Mouse (Mus musculus): ENCODE measurements around the gene Wnt3. TPM values are rescaled to one million over a fixed set of nuclear protein-coding genes. Genes with fewer than 3 reads are reported as not detected.
"Not testable (repeated sequence)": the region's sequence is repeated elsewhere in the genome, so short reads cannot be mapped to it uniquely, and the experiment has no call there.

Gene Wnt3
- 1 to 10 TPM; 1.2 to 2.0 TPM for total RNA-seq (2021)
- long read RNA-seq, partial matches to known transcripts: 1 of 3 reads
- long read RNA-seq, other reads (novel, unspliced or antisense): 1 of 3 reads

DNA sequence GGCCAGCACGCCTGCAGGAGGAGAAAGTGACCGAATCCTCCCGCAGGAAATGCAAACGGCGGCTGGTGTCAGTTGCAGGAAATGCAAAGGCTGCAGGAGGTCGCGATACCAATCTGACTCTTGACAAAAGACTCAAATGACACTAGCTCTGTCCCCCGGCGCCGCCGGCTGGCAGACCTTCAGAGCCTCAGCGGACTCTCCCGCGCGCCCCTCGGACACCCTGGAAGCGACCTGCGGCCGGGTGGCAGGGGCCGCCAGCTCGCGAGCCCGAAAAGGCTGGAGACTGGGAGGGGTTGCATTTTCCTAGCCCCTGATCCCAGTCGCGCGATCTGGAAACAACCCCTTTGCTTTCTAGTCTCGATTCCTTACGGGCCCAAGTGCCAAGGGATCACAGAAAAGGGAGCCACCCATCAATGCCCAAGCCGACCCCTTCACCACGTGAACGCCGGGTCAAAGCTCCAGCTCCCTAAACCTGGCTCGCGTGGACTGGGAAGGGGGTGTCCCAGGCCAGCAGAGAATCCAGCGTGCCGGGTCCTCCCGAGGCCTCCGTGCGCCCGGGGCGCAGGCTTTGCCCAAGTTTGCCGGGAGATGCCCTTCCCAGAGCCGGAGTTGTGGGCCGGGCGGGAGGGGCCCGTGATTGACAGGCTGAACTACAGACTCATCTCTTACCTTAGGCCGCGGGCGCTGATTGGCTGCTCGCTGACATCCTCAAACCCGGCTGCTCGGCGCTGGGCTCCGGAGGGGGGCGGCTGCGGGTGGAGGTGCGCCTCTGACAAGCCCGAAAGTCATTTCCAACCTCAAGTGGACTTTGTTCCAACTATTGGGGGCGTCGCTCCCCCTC lies at the start of gene Wnt3:
TSS of gene Wnt3 (plus strand) at position 764 of the 841 bp plus-strand sequence.
- DNase-seq (ENCODE audit: low spot score in 2 of 2): no peak

DNA sequence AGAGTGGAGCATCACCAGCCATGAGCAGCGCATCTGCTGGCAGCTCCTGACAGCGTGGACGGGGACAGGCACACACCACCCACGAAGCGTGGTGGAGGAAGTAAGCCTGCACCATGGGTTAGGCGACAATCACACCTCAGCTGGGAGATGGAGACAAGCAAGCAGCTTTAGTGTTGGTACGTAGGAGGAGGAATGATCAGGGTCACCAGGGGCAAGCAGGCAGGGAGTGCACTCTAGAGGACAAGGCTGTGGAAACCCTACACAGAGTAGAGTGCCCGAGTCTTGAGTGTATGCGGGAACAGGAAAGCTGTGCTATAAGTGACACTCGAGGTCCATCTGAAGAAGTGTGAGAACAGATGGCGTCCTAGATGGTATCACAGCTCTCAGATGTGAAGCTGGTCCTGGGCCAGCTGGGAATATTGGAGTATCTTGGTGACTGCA lies 49.6 kb upstream of the Wnt3 start:
- peak in 1 of 2 experiments; percentile 13 for DNase-seq (ENCODE audit: low spot score in 2 of 2)

DNA sequence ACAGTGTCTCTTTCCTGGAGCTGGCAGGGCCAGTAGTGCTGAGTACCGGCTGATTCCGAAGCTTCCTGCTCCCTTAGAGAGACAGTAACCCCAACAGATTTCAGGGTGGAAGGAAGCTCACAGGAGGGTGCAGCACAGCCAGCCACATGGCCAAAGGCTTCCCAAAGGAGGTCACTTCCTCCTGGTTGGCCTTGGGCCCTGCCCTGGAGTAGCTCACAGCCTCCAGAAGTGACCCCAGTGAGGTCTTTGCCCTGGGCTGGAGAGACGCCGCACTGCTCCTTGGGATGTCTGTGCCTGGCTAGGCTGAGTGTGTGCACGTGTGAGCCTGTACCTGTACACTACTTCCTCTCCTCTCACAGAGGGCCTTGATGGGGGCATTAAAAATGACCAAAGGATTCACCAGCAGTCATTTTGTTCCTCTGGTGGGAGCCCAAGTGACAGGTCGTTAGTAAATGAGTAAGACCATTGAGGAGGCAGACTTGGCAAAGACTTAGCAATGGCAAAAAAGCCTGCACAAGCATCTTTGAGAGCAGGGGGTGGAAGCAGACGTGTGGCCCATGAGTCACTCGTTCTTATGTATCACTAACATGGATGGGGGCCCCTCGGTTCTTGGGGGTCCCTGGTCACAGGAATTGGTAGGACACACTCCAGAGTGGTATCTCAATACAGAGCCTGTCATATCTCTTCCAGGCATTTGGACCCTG lies 44.5 kb upstream of the Wnt3 start:
- DNase-seq (ENCODE audit: low spot score in 2 of 2): no peak

DNA sequence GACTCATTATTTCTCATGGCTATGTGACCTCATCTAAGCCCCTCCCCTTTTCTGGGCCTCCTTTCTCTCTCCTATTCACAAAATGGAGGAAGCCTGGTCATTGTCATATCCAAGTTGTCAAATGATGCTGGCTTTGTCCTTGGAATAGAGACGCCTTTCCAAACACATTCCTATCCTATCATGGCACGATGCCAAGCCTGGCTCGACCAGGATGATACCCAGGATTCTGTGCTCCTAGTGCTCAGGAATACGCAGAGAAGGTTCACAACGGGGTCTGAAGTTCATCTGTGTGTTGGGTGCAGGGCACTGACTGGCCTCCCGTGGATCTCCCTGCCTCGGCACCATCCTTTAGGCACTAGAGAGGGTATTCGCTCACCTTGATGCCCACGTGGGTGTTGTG lies 42.4 kb upstream of the Wnt3 start:
- DNase-seq (ENCODE audit: low spot score in 2 of 2): no peak

DNA sequence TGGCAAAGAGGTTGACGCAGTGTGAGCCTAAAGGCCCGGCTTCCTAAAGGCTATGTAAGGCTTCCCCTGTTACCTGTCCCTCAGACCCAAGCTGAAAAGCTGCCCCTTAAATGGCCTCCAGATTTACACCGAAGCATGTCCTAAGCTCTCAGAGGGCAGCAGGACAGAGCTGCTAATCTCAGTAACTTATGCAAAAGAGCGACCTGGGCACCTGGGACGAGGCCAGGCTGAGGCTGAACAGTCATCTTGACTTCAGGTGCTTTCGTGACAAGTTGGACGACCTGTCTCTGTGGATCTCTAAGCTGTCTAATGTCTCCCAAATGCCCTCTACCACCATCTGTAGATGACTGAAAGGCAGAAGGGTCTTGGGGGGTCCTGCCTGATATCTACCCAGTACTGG lies 41.6 kb upstream of the Wnt3 start:
- no peak for DNase-seq (ENCODE audit: low spot score in 2 of 2)

DNA sequence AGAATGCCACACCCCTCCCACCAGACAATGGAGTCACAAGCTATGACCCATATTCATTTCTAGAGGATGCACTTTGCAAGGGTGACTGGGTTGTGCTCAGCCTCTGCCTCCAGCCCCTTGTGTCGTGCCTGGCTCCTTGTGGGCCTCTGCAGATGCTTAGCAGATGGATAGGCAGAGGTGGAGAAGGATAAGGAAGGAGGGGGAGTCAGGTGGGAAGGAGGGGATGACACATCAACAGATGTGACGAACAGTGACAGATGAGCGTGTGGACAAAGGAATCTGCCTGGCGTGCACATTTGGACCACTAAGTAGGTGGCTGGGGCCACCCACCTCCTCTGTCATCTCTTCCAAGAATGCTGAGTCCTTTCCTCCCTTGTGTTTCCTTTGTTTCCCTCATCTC lies 40.9 kb upstream of the Wnt3 start:
- no peak for DNase-seq (ENCODE audit: low spot score in 2 of 2)

DNA sequence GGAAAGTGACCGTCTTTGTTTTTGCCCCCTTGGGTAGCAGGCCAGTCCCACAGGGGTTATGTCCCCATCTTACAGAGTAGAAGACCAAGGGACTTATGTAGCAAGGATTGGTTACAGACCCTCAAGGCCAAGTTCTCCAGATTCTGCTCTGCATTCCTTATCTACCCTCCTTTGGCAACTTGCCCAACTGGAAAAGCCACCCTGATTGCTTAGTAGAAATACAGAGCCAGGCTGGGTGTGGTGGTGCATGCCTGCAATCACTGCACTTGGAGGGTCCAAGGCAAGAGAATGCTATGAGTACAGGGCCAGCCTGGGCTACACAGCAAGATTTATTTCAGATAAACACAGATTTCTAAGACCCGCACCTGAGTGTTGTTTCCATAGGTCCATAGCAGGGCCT lies 40.0 kb upstream of the Wnt3 start:
- DNase-seq (ENCODE audit: low spot score in 2 of 2): no peak

DNA sequence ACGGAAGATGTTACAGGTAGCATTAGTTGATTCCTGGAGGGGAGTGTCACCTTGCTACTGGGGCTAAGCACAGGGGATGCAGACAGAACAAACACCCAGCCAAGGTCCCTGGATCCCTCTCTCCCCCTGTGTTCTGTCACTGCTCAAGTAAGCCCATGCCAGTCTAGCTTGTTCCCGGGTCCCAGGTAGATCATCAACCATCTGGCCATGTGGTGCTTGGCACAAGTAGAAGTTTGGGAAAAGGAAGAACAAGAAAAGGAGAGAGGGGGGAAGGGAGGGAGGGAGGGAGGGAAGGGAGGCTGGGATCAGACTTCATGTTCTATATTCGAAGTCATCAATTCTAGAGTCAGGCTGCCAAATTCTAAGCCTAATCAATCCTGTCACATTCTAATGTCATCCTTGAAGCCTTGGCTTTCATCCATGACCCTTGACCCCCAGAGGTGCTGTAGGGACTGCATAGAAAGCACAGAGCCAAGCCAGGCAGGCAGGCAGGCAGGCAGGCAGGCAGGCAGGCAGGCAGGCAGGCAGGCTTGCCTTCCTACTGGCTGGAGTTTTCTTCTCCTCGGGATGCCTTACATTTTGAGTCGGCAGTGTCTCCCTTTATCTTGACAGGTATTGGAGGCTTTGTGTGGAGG lies 39.4 kb upstream of the Wnt3 start:
- DNase-seq (ENCODE audit: low spot score in 2 of 2): no peak

DNA sequence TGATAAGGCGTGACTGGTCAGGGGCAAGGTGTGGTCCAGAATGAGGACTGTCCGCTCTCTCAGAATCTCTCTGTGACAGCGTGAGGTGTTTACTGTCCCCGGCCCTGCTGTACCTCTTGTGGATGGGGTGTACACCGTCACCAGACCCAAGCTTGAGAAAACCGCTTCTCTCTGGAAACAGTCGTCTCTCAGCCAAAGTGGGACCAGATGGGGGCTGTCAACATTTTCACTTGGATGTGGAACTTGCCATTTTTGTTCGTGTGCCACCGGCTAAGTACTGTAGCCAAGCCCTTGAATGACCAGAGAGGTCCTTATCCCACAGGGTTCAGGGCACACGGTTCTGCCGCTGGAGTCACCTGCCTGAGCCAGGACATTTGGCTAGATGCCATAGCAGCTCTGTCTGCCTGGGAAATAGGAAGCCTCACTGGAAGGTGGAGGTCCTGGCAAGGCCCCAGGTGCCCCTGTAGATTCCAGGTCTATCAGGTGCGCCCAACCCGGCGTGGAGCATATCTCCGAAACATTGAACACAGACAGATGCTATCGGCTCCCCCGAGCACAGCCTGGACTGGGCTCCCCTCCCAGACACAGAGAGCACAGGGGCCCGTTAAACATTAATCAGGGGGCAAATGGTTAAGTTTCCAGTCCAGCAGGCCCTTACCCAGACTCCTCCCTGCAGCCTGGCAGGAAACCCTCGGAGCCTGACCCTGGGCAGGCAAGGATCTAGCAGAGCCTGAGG lies 38.7 kb upstream of the Wnt3 start:
- no peak for DNase-seq (ENCODE audit: low spot score in 2 of 2)

DNA sequence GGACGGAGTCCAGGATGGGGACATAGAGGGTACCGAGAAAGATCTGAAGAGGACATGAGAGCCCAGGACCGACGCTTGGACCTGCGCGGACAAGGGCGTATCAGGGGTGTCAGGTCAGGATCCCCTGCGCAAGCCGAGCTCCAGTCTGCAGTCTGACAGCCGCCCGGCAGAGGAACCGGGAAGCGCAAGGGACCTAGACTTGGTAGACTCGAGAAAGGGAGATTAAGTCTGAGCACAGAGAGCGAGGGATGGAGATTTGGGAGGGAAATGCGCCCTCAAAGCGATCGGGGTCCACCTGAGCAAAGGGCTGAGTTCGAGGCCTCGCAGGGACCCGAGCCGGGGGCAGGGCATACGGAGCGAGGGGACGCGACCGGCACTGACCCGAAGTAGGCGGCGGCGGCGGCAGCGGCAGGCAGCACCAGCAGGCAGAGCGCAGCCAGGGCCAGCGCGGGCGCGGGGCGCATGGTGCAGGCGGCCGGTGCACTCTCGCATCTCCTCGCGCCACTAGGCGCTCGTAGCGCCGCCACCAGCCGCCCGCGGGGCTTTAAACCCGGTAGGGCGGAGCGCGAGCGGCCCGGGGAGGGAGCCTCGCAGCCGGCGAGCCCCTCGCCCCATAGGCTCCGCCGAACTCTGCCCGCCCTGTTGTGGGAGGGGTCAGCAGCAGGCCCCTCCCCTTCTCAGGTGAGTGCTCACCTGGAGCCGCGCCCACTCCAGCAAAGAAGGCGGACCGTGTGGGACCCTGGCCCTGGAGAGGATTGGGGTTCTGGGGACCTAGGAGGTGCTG lies 24.5 kb upstream of the Wnt3 start, which contains the start of gene Wnt9b:
TSS of gene Wnt9b (minus strand) at position 516 of the 784 bp plus-strand sequence.
- no peak for DNase-seq (ENCODE audit: low spot score in 2 of 2)

DNA sequence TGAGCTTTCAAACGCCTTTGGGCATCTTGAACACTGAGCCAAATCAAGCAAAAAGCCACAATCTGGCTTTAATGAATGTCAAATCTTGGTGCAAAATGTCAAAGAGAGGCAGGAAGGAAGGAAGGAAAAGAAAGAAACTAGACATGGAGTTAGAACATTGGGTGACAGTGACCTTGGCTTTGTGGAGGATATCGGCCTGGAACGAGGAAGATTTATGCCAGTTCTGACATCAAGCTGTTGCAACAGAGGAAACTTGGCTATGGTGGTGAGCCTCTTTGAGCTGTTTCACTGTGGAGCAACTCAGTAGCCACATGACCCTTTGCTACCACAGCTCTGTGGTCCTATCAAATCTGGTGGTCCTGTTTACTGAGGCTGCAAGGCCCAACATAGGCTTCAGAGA lies 23.3 kb upstream of the Wnt3 start:
- DNase-seq (ENCODE audit: low spot score in 2 of 2): no peak

DNA sequence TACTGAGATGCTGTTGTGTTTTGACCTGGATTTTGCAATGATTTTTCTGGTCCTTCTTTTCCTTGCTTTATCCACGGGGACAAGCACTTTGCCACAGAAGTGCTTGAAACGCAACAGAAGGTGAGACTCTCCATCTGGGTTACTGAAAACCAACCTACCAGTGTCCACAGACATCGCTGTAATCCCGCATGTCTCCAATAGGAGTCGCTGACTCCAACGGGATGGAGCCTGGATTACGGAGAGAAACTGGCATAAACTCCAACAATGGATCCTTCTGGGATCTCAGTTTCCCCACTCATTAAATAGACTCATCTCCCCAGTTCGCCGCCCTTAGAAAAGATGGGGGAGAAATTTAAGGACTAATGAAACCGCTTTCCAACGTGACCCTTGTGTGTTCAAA lies 15.9 kb upstream of the Wnt3 start:
- no peak for DNase-seq (ENCODE audit: low spot score in 2 of 2)

DNA sequence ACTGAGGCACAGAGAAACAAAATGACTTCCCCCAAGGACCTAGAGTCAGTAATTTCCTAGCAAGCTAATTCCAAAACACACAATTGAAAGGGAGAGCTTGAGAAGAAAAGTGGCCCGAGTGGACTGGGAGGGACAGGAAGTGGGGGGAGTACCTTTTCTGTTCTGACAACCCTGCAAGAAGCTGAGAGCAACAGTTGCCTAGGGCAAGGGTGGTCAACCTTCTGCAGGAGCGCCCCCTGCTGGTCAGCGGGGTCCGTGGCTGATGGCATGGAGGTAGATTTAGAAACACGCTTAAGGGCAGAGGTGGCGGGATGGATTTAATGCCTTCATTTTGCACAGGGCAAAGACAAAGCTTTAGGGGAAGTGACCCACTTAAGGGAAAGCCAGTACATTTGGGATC lies 15.2 kb upstream of the Wnt3 start:
- peak in 1 of 2 experiments; percentile 62 for DNase-seq (ENCODE audit: low spot score in 2 of 2)

DNA sequence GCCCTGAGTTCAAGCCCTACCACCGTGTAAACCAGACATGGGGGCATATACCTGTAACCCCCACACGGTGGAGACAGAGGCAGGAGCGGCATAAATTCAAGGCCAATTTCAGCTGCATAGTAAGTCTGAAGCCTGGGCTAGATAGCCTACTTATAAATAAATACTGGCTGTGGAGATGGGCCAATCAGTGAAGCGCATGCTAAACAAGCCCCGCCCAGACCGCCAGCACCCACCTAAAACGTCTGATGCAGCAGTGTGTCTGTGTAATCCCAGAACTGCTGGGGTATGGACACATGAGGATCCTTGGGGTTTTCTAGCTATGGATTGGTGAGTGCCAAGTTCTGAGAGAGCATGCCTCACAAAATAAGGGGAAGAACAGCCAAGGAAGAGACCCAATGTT lies 13.8 kb upstream of the Wnt3 start:
- DNase-seq (ENCODE audit: low spot score in 2 of 2): no peak

DNA sequence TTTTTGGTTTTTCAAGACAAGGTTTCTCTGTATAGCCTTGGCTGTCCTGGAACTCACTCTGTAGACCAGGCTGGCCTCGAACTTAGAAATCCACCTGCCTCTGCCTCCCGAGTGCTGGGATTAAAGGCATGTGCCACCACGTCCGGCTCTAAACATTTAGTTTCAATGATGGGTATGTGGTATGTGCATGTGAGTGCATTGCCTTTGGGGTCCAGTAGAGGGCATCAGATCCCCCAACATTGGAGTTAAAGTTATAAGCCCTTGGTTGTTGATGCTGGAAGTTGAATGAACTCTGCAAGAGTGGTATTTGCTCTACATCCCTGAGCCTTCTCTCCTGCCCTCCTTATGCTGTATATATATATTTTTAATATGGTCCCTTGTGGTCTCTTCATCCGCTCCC lies 13.1 kb upstream of the Wnt3 start:
- not testable (repeated sequence) for DNase-seq (ENCODE audit: low spot score in 2 of 2)

DNA sequence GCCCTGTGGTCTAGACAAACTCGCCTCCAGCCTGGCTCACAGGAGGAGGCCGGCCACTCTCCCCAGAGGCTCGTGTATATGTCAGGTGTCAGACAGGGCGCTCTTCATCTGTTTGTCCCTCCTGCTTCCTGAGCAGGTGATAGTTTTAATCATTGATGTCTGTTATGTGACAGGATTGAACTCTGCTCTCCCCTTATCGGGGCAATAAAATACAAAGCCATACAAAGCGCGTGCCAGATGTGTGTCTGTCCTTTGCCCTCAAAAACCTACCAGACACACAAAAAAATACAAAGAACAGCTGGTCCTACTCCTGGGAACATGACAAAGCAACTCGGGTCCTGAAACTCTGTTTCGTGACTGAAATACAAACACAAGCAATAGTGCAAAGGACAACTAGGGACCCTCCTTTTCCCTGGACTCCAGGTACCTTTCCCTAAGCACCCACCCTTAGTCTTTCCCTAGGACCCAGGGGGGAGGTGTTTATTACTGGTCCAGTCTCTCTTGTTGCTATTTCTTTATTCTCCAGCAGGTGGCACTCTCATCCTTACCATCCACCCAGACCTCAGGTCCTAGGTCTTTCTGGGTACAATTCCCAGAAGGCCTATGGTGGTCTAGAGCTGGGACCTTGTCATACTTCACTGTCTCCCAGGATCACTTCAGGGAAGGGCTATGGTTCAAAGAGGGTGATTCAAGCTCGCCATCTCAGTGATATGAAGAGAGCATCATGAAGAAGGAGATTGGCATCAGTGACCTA lies 10.4 kb upstream of the Wnt3 start:
- DNase-seq (ENCODE audit: low spot score in 2 of 2): peak; percentile 32 to 81

DNA sequence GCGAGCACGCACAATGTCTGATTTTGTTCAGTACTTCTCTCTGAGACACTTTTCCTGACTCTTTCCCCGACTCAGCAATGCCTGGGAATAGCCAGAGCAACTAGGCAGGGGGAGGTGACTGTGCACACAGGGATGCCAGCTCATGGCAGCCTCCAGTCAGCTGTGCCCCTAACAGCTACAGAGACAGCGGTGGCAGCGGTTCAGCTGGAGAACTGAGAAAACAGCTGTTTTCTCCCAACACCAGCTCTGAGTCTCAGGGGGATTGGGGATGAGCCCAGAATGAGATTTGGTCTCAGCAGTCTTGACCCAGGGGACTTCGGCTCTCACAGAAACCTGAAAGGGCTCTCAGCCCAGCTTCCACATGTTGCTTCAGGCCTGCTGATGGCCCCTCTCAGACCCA lies 9.3 kb upstream of the Wnt3 start:
- no peak for DNase-seq (ENCODE audit: low spot score in 2 of 2)

DNA sequence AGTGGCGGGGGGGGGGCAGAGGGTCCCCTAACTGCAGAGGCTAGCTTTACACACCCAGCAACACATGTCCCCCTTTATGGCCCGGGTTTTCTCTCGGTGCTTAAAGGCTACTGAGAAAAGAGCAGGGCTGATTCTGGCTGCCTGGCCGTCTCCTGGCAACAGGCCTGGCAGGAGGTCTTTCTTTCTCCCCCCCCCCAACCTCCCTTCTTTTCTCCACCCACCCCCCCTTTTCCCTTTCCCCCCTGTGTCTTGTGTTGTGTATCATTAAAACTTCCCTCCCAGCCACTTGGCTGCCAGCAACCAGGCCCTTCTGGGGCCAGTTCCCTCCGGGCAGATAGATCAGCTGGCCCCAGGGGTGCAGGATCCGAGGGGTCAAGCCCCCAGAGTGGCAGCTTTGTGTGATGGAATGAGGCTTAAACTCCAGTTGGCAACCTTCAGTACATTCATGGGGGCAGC lies 8.4 kb upstream of the Wnt3 start:
- DNase-seq (ENCODE audit: low spot score in 2 of 2): no peak

DNA sequence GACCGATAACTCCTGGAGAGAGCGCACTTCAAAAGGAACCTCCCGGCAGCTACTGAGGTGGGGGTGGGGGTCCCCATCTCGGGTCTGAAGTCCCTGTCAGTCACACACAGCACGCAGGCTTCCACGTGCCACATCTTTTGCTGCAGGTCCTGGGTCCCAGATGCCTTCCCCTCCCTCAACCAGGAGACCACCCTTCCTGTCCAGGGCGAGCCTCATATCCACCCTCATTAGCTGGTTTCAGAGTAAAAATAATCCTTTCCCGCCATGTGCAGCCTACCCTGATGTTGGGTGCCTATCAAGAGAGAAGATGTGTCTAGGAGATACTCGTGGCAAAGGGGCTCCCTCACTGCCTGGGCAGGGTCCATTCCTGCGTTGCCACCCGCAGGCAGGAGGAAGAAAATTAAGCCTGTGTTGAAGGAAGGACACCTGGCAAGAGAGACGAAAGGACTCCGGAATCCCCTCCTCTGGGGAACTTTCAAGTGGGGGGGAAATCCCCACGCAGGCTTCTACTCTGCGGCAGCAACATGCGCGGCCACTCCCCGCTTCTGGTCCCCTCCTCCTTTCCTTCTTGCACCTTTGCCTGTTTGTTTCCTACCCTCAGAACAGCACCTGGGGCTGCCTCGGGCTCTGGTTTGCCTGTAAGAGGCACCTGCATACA lies 2.7 kb upstream of the Wnt3 start:
- DNase-seq (ENCODE audit: low spot score in 2 of 2): no peak

Data from layer of hippocampus, adult 18-20 months (tissue).